8 mouse cellular contexts compared by ENCODE assay signal in the genomic region with DNA sequence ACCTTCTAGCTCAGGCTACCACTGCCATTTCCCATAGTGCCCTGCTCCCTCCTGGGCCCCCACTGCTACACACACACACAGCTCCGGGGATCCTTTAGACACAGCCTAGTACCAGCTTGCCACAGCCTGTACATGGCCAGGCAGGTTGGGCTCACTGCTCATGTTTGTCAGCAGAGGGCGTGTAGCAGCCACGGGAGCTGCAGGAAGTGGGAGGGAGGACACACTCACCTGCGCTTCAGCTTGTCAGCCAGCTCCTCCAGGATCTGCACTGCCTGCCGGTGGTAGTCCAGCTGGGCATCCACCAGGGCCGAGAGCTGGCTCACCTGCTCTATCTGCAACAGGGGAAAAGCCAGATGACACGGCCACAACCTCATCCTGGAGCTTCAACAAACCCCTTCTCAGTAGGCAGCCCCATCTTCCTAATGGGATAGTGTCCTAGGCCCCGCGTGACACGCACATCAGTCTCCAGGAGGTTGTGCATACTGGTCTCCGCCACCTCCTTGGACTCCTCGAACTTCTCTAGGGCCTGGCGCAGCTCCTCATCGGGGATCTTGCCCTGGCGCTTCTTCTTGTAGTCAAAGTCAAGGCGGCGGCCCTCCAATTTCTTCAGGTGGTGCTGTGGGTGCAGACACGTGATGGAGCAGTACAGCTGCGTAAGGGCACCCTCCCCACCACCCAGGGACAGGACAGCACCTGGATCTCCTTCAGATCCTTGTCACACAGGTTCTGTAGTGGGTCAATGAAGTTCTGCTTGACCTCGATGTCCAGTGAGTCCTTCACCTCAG. TPM values are rescaled to one million over a fixed set of nuclear protein-coding genes. Genes with fewer than 3 reads are reported as not detected.
DNase-seq lines count a peak whose midpoint lies in the region; ATAC-seq lines count a peak whose summit lies in the region.

No protein-coding gene starts in this region.

- no peaks in the 10 kb centered on the region for H3K4me1 ChIP-seq in intestine, embryonic 14.5 days (replicated peaks; ENCODE audit: control insufficient read depth, insufficient read depth, low read length)
- H3K4me1 ChIP-seq in liver, embryonic 13.5 days (replicated peaks) = peaks cover 23% of the 10 kb centered on the region

- no peak overlapping the region for H3K4me2 ChIP-seq in intestine, embryonic 14.5 days (ENCODE audit: low read length)
- H3K4me2 ChIP-seq in liver, embryonic 13.5 days = no peak overlapping the region

- H3K9ac ChIP-seq in intestine, embryonic 14.5 days (ENCODE audit: low read length) = no peak overlapping the region
- no peak overlapping the region for H3K9ac ChIP-seq in liver, embryonic 13.5 days

- H3K27me3 ChIP-seq in intestine, embryonic 14.5 days (replicated peaks; ENCODE audit: control insufficient read depth, insufficient read depth, low read length) = no peaks in the 10 kb centered on the region
- no peaks in the 10 kb centered on the region for H3K27me3 ChIP-seq in liver, embryonic 13.5 days

- no peak overlapping the region for H3K27ac ChIP-seq in intestine, embryonic 14.5 days (ENCODE audit: low read depth)
- no peak overlapping the region for H3K27ac ChIP-seq in liver, embryonic 13.5 days

- H3K4me3 ChIP-seq in intestine, embryonic 14.5 days (ENCODE audit: low read depth, low read length) = no peak overlapping the region
- no peak overlapping the region for H3K4me3 ChIP-seq in liver, embryonic 13.5 days (replicated peaks)

- peak; percentile 64 for DNase-seq in layer of hippocampus, adult 11-12 months (ENCODE audit: low spot score)
- DNase-seq in layer of hippocampus, adult 9-10 months (ENCODE audit: low spot score) = no peak
- peak; percentile 61 for DNase-seq in NIH3T3 (ENCODE audit: low read depth)
- peak; percentile 65 for DNase-seq in intestine, embryonic 14.5 days (ENCODE audit: low spot score)
- no peak for DNase-seq in liver, embryonic 13.5 days
- peak; percentile 68 to 71 for DNase-seq in right cerebral cortex, adult 2 months (ENCODE audit: low spot score in 2 of 2)

- 69% methylated on average over 20 of the region's 20 CpGs for WGBS in intestine, embryonic 14.5 days
- WGBS in liver, embryonic 13.5 days (ENCODE audit: insufficient replicate concordance) = 74% methylated on average over 20 of the region's 20 CpGs

- ATAC-seq in common myeloid progenitor, adult 5-6 weeks (replicated peaks; ENCODE audit: low read depth, poor library complexity, severe bottlenecking) = peak; percentile 33; the same call in 1 of the 2 replicates
- peak; percentile 45 for ATAC-seq in intestine, embryonic 14.5 days (replicated peaks; ENCODE audit: low FRiP score, low TSS enrichment, low read depth)
- peak; percentile 18; the same call in 1 of the 2 replicates for ATAC-seq in liver, embryonic 13.5 days (ENCODE audit: low read depth)
- no peak for ATAC-seq in erythroblast, adult 5-6 weeks (replicated peaks; ENCODE audit: low FRiP score, poor library complexity, severe bottlenecking)

- H3K36me3 ChIP-seq in intestine, embryonic 14.5 days (ENCODE audit: control insufficient read depth, insufficient read depth, low read length) = peaks cover 62% of the 10 kb centered on the region
- H3K36me3 ChIP-seq in liver, embryonic 13.5 days = peaks cover 74% of the 10 kb centered on the region

- no peaks in the 10 kb centered on the region for H3K9me3 ChIP-seq in intestine, embryonic 14.5 days (ENCODE audit: control insufficient read depth, low read length)
- no peaks in the 10 kb centered on the region for H3K9me3 ChIP-seq in liver, embryonic 13.5 days (replicated peaks)

RNA-seq across cellular contexts. Expression of a gene that starts 13.0 kb away (rescaled TPM):
- 33.4 and 70.7 TPM in 2 replicates for total RNA-seq in common myeloid progenitor, adult 5-6 weeks (2017)
- 110 and 115 TPM in 2 replicates for polyA plus RNA-seq in intestine, embryonic 14.5 days (2014; fragmentation: Nextera tagmentation; extraction: Ambion mirVana)
- polyA plus RNA-seq in liver, embryonic 13.5 days (2015; fragmentation: Nextera tagmentation; extraction: Ambion mirVana) = 13.5 and 14.5 TPM in 2 replicates
- total RNA-seq in erythroblast, adult 5-6 weeks (2015; ENCODE audit: low replicate concordance) = 3.3 and 5.4 TPM in 2 replicates
- 6.1 and 7.8 TPM in 2 replicates for total RNA-seq in erythroblast, adult 5-6 weeks (2017; ENCODE audit: low replicate concordance)

RNA-seq across cellular contexts. Expression of a gene that starts 13.2 kb away (rescaled TPM):
- total RNA-seq in common myeloid progenitor, adult 5-6 weeks (2017) = 0.53 TPM in 1 of 2 replicates, not detected in the other
- 24.3 and 25.9 TPM in 2 replicates for polyA plus RNA-seq in intestine, embryonic 14.5 days (2014; fragmentation: Nextera tagmentation; extraction: Ambion mirVana)
- 1.5 and 1.8 TPM in 2 replicates for polyA plus RNA-seq in liver, embryonic 13.5 days (2015; fragmentation: Nextera tagmentation; extraction: Ambion mirVana)
- not detected in 2 replicates for total RNA-seq in erythroblast, adult 5-6 weeks (2015; ENCODE audit: low replicate concordance)
- 1.3 TPM in 1 of 2 replicates, not detected in the other for total RNA-seq in erythroblast, adult 5-6 weeks (2017; ENCODE audit: low replicate concordance)

RNA-seq across cellular contexts. Expression of a gene that starts 17.9 kb away (rescaled TPM):
- 27.9 and 30.1 TPM in 2 replicates for total RNA-seq in common myeloid progenitor, adult 5-6 weeks (2017)
- 124 and 129 TPM in 2 replicates for polyA plus RNA-seq in intestine, embryonic 14.5 days (2014; fragmentation: Nextera tagmentation; extraction: Ambion mirVana)
- 48.0 and 50.9 TPM in 2 replicates for polyA plus RNA-seq in liver, embryonic 13.5 days (2015; fragmentation: Nextera tagmentation; extraction: Ambion mirVana)
- total RNA-seq in erythroblast, adult 5-6 weeks (2015; ENCODE audit: low replicate concordance) = 7.5 and 10.9 TPM in 2 replicates
- total RNA-seq in erythroblast, adult 5-6 weeks (2017; ENCODE audit: low replicate concordance) = 10.0 and 11.4 TPM in 2 replicates

RNA-seq across cellular contexts. Expression of a gene that starts 21.7 kb away (rescaled TPM):
- total RNA-seq in common myeloid progenitor, adult 5-6 weeks (2017) = 33.6 and 35.6 TPM in 2 replicates
- polyA plus RNA-seq in intestine, embryonic 14.5 days (2014; fragmentation: Nextera tagmentation; extraction: Ambion mirVana) = 21.0 and 21.8 TPM in 2 replicates
- polyA plus RNA-seq in liver, embryonic 13.5 days (2015; fragmentation: Nextera tagmentation; extraction: Ambion mirVana) = 19.8 and 27.1 TPM in 2 replicates
- total RNA-seq in erythroblast, adult 5-6 weeks (2015; ENCODE audit: low replicate concordance) = 6.1 and 16.3 TPM in 2 replicates
- total RNA-seq in erythroblast, adult 5-6 weeks (2017; ENCODE audit: low replicate concordance) = 18.5 and 25.2 TPM in 2 replicates

RNA-seq across cellular contexts. Expression of a gene that starts 32.2 kb away (rescaled TPM):
- total RNA-seq in common myeloid progenitor, adult 5-6 weeks (2017) = not detected in 2 replicates
- polyA plus RNA-seq in intestine, embryonic 14.5 days (2014; fragmentation: Nextera tagmentation; extraction: Ambion mirVana) = 16.9 and 18.8 TPM in 2 replicates
- 0.56 and 0.69 TPM in 2 replicates for polyA plus RNA-seq in liver, embryonic 13.5 days (2015; fragmentation: Nextera tagmentation; extraction: Ambion mirVana)
- not detected in 2 replicates for total RNA-seq in erythroblast, adult 5-6 weeks (2015; ENCODE audit: low replicate concordance)
- not detected in 2 replicates for total RNA-seq in erythroblast, adult 5-6 weeks (2017; ENCODE audit: low replicate concordance)

Comparison
In these comparisons a context has a peak if more than half of its experiments do, and no peak if none do; other contexts are left out.
1. DNase-seq: peak in layer of hippocampus, adult 11-12 months (single experiment), NIH3T3 (single experiment), intestine, embryonic 14.5 days (single experiment) and right cerebral cortex, adult 2 months (2 of 2); none in layer of hippocampus, adult 9-10 months (single experiment) and liver, embryonic 13.5 days (single experiment).